Mouse (Mus musculus) spleen, adult 12 weeks (tissue): ENCODE measurements around the gene Slc25a3.

Source experiments
- DNase-seq: peaks from one replicate; pipeline ENCODE4 v3.0.0; 2022; ENCODE audit warnings: low spot score

The Slc25a3 gene

DNA sequence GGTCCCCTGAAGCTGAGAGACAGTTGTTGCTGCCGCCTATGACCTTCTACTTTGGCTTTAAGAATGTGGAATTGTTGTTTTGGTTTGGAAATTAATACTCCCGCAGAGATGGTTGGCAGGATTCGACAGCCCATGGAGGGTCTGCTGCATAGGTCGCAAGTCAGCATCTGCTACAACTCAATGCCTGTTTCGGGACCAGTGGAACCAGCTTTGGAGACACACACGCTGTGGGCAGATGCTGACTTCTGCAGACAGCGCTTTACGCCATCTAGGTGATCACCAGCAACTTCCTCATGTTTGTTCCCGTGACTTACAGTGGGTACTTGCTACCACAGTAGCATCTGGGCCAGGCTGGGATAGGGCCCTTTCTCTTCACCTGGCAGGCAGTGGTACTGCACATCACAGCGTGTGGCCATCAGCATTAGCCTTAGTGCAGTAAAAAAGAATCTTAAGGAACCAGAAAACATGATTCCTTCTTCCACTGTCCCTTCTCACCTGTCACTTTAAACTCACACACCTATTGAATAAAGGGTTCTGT, 18.9 kb upstream of the Slc25a3 start:
- DNase-seq = no peak

DNA sequence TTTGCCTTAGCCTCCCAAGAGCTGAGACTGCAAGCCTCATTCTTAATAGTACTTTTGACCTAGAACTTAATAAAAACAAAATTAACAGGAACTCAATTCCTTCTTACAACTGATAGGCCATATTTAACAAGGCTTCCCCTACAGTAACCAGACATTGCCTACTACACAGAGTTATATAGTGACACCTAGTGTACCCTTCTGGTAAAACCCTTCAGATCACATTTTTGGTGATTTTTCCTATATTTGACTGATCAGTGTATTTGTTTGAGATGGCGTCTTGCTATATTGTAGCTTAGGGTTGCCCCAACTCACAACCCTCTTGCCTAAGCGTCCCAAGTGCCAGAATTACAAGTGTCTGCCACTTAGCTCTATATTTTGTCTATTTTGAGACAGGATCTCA, 17.7 kb upstream of the Slc25a3 start:
- no peak for DNase-seq

DNA sequence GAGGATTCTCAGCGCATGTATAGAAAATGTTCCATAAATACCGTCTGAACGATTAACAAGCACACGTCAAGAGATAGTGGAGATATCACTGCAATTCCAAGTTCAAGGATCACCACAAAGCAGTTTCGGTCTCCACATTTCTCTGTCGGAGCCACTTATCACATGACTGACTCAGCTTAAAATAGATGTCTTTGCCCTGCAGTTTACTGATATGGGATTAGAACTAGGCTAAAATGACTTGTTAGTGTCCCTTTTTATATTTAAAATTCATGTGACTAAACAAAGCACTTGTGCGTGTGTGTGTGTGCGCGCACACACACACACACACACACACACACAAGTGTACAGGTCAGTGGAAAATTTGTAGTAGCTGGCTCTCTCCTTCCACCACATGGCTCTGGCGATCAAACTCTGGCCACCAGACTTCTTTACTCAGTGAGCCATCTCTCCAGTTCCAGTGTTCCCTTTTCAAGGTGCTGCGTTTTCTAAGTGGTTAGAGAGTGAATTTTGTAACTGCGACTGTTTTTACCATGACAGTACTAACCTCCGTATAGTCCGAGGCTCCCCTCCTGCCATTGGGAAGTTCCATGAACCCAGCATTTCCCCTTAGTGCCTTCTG, 15.4 kb upstream of the Slc25a3 start:
- no peak for DNase-seq

DNA sequence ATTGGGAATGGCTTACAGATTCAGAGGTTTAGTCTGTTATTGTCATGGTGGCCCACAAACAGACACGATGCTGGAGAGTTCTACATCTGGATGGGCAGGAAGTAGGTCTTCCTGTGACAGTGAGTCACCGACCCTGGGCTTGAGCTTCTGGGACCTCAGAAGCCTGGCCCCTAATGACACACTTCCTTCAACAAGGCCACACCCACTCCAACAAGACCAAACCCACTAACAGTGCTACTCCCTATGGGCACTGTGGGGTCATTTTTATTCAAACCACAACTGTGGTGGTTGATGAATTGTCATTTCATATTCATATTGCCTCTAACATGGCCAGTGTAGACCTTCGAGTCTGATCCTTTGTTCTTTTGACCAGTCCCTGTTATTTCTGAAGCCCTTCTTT, 14.5 kb upstream of the Slc25a3 start:
- DNase-seq = no peak

DNA sequence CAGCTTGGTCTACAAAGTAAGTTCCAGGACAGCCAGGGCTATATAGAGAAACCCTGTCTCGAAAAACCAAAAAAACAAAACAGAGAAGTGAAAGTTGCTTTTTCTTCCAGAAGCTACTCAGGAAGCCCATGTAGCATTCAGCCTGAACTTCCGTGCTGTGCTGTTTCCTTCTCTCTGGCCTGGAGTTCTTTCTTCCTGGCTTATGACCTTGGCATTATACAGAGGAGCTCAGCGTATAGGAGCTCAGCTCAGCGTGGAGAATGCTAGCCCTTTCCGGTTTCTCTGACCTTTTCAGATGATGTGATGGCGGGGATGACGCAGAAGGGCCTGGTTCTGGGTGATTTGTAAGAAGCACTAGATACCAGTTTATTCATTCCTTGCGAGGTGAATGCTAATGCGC, 13.5 kb upstream of the Slc25a3 start:
- DNase-seq = no peak

DNA sequence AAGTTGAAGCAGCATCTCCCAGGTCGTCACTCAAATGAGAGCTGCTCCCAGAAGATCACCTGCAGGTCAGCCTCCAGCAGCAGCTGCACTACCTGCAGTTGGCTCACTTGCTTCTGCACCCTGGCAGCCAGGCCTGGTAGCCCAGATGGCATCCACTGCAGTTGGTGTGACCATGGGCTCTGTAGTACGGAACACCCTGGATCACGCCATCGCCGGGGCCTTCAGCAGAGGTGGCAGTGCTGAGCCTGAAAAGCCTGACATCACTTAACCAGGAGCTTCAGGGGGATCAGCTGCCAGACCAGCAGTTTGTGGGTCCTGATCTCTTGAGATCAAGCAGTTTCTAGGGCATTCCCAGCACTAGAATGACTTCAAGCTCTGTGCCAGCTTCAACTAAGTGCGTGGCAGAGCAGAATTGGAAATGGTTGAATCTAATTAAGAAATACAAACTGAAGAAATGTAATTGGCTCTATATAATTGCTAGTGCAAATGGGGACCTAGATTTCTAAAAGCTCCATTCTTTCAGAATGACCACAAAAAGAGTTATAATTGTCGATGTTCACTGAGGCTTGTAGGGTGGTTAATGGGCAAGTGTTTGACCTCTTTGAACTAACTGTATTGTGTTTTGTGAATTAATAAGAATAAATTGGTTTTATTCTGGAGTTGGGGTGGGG, 11.6 kb upstream of the Slc25a3 start:
- no peak for DNase-seq

DNA sequence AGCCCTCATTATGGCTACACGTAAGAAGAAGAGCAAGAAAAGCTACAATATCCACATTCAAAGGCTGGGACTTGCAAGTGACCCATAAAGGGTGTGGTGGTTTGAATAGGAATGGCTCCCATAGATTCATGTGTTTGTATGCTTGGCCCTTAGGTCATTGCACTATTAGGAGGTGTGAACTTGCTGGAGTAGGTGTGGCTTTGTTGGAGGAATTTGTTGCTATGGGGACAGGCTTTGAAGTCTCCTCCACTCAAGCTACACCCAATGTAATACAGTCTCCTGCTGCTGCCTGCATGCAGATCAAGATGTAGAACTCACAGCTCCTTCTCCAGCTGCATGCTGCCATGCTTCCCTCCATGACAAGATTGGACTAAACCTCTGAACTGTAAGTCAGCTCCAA, 7.7 kb upstream of the Slc25a3 start:
- no peak for DNase-seq

DNA sequence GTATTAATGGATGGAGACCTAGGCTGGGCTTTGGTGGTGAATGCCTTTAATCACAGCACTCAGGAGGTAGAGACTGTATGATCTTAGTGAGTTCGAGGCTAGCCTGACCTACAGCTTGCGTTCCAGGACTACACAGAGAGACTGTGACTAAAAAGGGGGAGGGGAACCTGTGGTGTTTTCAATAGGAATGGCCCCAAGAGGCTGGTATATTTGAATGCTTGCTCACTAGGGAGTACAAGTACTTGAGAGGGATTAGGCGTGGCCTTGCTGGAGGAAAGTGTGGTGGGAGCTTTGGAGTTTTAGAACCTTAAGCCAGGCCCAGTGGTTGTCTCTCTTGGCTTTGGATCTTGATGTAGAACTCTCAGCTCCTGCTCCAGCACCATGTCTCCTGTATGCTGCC, 6.9 kb upstream of the Slc25a3 start:
- DNase-seq = no peak

DNA sequence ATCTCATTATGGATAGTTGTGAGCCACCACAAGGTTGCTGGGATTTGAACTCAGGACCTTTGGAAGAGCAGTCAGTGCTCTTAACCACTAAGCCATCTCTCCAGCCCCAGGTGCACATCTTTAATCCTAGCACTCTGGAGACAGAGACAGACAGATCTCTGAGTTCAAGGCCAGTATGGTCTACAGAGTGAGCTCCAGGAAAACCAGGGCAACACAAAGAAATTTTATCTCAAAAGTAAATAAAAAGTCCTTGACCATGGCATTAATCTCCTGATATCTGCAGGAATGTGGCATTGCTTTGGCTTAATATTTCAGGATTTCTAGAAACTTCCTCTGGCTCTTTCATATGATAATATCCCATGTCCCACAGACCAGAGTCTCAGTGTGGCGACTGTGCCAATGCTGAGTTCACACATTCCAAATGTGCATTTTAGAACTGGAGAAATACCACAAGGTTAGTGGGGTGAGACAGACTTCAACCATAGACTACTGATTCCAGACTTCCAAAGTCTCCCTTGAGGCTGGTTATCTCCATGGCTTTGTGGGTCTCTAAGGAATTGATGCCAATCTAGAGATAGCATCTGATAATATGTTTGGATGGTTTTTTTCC, 4.8 kb upstream of the Slc25a3 start:
- DNase-seq = no peak

DNA sequence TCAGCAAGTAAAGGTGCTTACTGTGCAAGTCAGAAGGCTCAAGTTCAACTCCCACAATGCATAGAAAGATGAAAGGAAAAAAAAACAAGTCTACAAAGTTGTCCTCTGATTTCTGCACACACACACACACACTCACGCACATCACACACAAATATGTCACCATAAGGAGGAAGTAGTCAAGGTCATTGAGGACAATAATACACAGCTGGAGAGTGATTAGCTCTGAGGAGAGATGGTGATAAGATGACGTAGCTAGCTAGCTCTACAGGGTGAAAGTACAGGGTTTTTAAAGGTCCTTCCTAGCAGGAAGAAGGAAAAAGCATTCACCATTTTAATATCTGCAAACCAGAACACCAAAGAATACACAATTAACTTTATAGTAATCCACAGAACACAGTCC, 3.5 kb upstream of the Slc25a3 start:
- no peak for DNase-seq

DNA sequence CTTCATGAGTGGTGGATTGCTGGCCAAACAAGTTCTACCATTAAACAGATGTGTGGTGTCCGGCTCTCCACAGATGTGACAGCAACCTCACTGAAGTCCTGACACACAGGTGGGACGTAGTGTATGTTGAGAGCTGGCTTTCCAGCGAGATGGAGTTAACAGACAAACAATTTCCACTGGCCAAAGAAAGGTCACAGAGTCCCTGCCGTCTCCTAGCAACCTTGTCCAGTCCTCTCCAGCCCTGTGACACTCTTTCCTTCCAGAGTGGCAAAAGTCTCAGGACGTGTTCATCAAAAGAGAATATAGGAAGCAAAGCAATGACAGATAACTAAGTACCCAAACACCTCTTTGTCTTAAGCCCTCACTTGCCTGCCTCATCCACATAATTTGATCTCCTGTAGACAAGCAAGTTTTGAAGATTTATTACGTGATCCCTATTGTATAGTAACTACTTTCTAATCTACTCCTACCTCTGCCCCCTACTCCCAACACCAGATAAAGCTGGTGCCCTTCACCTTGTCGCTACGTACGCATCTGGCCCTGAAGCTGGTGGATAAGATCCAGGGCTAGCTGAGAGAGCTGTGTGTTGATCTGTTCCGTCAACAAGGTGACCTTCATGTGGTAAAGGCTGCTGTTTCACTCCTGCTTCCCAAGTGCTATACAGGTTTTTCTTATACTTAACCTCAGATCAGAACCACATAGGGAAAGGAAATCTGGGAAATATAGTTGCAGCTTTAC, 2.9 kb upstream of the Slc25a3 start:
- no peak for DNase-seq

DNA sequence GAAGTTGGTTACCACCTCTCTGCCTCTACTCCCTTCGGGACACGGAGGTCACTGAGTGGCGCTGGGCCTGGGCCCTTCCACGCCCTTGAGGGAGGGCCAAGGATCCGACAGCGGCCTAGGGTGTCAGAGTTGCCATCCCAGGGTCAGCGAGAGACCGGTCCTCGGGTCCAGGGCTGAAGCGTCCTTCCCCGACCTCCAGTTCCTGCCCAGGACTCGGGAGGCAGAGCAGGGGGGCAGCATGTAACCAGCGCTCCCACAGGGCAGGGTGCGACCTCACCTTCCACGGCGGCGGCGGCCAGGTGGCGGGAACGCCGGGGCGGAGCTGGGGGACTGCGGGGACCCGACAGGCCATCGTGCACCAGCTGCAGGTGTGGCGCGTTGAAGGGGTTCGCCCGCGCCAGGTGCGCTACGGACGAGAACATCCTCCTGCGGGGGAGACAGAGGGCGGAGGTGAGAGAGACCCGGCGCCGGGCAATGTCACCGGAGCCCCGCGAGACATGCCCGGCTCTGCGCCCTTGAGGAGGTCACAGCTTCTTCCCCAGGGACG, 505 bp downstream of the Slc25a3 start:
- peak; percentile 61 for DNase-seq

DNA sequence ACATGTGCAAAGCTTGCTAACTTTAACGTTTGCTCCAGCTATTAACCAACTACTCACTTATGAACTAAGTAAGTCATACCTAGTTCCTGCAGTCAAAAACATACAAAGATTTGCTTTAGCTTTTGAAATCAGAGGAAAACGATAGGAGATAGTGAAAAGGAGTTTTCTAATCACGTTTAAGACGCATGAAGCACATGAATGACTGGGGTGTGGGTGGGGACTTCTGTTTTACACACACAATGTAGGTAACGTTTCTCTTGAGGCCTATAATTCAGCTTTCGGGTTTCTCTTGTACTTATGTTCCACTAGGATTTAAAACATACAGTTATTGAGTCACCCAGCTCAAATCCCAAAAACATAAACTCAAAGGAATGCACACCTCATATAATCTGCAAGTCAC, 1.2 kb downstream of the Slc25a3 start:
- DNase-seq = no peak

DNA sequence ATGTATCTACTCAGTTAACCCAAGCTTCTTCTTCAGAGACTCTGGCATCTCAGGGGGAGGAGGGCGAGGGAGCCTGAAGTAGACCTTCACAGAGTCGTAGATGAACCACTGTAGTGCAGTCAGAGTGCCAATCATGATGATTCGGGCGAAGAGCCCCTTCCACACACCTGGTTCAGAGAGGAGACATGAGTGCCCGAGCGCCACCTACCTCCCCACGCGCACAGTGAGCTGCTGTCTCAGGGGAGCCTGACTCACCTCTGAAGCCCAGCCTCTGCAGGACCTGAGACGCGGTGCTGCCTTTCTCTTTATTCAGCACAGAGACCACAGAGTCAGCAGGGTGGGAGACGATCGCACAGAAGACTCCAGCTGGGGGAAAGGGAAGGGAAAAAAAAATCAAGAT, 6.9 kb downstream of the Slc25a3 start:
- no peak for DNase-seq

DNA sequence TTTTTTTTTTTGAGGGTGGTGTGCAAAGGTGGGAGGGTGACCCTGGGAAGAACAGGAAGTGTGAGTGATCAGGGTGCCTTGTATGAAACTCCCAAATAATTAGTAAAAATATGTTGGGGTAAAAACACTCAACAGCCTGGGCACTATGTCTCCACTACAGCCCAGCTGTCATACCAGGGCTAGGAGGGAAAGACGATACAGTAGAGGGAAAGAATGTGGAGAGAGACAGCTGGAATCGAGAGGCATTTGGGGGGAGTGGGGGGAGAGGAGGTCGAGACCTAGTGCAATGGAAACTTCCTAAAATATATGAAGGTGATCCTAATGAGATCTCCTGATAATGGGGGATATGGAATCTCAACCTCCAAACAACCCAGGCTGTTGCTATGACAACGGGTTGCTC, 14.0 kb downstream of the Slc25a3 start:
- no peak for DNase-seq

DNA sequence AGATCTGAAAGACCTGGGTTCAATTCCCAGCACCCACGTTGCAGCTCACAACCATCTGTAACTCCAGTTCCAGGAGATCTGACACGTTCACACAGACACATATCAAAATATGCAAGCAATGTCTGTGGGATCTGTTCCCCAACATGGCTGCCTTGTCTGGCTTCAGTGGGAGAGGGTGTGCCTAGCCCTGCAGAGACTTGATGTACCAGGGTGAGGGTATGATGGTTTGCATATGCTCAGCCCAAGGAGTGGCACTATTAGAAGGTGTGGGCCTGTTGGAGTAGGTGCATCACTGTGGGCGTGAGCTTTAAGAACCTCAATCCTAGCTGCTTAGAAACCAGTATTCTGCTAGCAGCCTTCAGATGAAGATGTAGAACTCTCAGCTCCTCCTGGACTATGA, 17.9 kb downstream of the Slc25a3 start:
- DNase-seq = no peak

DNA sequence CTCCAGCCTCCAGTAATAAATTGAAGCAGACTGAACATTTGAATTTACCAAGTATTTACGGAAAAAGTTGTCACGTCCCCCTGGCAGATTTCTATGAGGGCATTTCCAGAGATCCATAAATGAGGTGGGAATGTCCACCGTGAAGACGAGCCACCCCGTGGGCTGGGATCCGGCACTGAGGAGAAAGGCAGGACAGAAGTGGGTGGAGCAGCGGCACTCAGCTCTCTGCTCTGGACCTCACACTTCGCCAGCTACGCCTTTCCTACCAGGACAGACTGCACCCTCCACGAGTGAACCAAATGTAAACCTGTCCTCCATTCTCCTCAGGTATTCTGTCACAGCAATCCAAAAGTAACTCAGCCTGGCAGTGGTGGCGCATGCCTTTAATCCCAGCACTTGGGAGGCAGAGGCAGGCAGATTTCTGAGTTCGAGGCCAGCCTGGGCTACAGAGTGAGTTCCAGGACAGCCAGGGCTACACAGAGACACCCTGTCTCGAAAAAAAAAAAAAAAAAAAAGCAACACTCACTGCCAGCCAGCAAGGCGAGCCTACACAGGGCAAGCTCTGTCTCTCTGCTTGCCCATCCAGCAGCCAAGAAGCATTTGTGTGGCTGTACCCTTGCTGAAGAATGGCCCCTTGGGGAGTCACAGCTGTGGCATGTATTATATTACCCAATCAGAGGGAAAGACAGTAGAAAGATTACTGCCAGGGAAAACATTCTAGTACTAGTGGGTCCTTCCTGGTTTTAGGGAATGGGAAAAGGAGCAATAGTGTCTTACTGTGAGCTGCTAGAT, 20.9 kb downstream of the Slc25a3 start:
- DNase-seq = no peak

DNA sequence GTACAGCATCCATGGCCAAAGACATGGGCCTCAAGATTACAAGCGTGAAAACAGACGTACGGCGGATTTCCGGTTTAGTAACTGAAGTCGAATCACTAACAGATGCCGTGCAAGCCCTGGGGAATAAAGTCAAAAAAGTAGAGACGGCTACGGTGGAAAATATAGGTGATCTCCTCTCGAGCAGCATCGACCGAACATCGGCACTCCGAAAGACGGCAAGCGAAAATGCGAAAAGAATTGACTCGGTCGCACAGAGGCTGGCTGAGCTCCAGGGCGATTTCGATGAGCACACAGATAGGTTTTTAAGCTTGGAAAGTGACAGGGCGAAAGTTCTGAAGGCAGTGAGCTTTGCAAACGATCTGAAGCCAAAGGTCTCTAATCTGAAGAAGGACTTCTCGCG, 21.9 kb downstream of the Slc25a3 start:
- no peak for DNase-seq

DNA sequence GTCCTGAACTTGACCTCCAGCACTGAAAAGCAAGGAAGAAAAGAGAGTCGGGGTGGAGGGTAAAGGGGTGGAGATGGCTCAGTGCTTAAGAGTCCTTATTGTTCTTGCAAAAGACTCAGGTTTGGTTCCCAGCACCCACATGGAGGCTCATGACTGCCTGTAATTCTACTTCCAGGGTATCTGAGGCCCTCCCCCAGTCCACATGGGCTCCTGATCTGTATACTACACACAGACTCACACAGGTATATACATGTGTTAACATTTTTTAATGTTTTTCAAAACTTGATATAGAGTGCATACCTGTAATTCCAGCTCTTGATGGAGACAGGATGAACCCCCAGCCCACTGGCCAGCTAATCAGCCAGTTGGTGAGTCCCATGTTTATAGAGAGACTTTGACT, 23.8 kb downstream of the Slc25a3 start:
- no peak for DNase-seq

DNA sequence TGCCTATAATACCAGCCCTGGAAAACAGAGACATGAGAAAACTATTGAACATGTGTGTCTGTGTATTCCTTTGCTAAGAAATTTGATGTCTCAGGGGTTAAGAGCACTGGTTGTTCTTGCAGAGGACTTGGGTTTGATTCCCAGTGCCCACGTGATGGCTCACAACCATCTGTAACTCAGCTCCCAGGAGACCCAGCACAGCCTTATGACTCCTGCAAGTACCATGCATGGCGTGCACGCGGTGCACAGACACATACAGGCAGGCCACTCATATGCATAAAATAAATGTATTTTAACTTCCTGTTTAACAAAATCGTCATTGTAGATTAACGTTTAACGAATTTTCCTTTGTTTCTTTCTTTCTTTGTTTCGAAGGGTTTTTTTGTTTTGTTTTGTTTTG, 25.8 kb downstream of the Slc25a3 start:
- DNase-seq = no peak

DNA sequence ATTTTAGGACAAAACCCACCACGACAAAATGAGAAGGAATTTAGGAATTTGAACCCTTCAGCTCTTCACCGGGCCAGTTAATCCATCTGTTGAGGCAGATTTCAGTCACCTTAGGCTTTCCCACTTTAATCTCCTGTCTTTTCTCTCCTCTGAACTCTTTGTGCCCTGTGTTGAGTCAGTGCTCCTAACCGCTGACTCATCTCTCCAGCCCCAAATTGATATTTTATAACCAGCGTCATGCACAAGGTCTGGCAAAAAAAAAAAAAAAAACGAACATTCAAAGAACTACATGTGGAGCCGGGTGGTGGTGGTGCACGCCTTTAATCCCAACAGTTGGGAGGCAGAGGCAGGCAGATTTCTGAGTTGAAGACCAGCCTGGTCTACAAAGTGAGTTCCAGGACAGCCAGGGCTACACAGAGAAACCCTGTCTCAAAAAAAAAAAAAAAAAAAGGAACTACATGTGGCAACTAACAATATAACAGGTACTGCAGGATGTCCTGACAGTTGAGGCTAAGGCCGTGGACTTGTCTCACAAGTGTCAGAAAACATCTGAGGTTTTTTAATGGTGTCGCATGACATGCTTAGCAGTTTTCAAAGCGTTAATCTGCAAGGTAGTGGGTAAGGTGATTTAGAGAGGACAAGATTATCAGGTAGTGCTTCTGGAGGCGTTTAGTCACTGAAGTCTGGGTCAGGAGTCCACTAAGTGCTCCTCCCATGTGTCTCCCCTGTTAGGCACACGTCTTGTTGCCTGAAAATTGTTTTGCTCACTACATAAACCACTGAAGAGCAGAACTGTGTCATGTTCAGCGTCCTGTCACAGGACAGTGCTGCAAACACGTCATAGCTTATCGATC, 29.4 kb downstream of the Slc25a3 start:
- no peak for DNase-seq
